Mouse (Mus musculus): ENCODE measurements at regions not wholly inside any gene's neighbourhood (a gene's known extent, or its start where the extent isn't known, plus 50 kb on each side); places are given as distances from the start of the nearest gene placed in this dataset.

- ATAC-seq (ENCODE audit: insufficient read depth): no peak
- Histone ChIP-seq H3K27ac (replicated peaks) (no peak overlapping the region), H3K36me3 (replicated peaks) (no peaks in the 10 kb centered on the region), H3K27me3 (no peaks in the 10 kb centered on the region), H3K4me1 (replicated peaks) (no peaks in the 10 kb centered on the region), H3K9ac (no peak overlapping the region), H3K4me2 (no peak overlapping the region), H3K9me3 (replicated peaks) (no peaks in the 10 kb centered on the region), H3K4me3 (replicated peaks) (no peak overlapping the region)
- 58% methylated on average over 21 of the region's 21 CpGs for WGBS (ENCODE audit: insufficient replicate concordance)
Observed at GRCm38 (mm10) chr1:42415817-42416538, 279.6 kb upstream of the Pou3f3 start.

- H3K4me1 ChIP-seq (replicated peaks): no peaks in the 10 kb centered on the region
- H3K36me3 ChIP-seq (replicated peaks): no peaks in the 10 kb centered on the region
- no peak overlapping the region for H3K4me2 ChIP-seq
- H3K9ac ChIP-seq: no peak overlapping the region
- no peaks in the 10 kb centered on the region for H3K9me3 ChIP-seq (replicated peaks)
- H3K27me3 ChIP-seq: no peaks in the 10 kb centered on the region
- ATAC-seq (ENCODE audit: insufficient read depth): no peak
- 51% methylated on average over 8 of the region's 8 CpGs for WGBS (ENCODE audit: insufficient replicate concordance)
- no peak overlapping the region for H3K4me3 ChIP-seq (replicated peaks)
- no peak overlapping the region for H3K27ac ChIP-seq (replicated peaks)
Observed at GRCm38 (mm10) chr1:42416539-42417218, 278.9 kb upstream of the Pou3f3 start.

GRCm38 (mm10) chr1:42417815-42418214 lies 277.8 kb upstream of the Pou3f3 start:
- 18% methylated on average over 4 of the region's 4 CpGs for WGBS (ENCODE audit: insufficient replicate concordance)
- no peak overlapping the region for H3K9ac ChIP-seq
- ATAC-seq (ENCODE audit: insufficient read depth): no peak

GRCm38 (mm10) chr1:42418233-42418632 lies 277.3 kb upstream of the Pou3f3 start:
- Histone ChIP-seq H3K27ac (replicated peaks) (no peak overlapping the region), H3K4me1 (replicated peaks) (no peaks in the 10 kb centered on the region), H3K9ac (no peak overlapping the region), H3K27me3 (no peaks in the 10 kb centered on the region), H3K36me3 (replicated peaks) (no peaks in the 10 kb centered on the region), H3K9me3 (replicated peaks) (no peaks in the 10 kb centered on the region), H3K4me3 (replicated peaks) (no peak overlapping the region), H3K4me2 (no peak overlapping the region)
- WGBS (ENCODE audit: insufficient replicate concordance): 18% methylated on average over 1 of the region's 1 CpGs
- no peak for ATAC-seq (ENCODE audit: insufficient read depth)

More at GRCm38 (mm10) chr1:42417815-42418214, 277.8 kb upstream of the Pou3f3 start:
- H3K36me3 ChIP-seq (replicated peaks): no peaks in the 10 kb centered on the region
- H3K4me2 ChIP-seq: no peak overlapping the region
- no peak overlapping the region for H3K4me3 ChIP-seq (replicated peaks)
- no peaks in the 10 kb centered on the region for H3K9me3 ChIP-seq (replicated peaks)
- no peaks in the 10 kb centered on the region for H3K27me3 ChIP-seq
- no peak overlapping the region for H3K27ac ChIP-seq (replicated peaks)
- H3K4me1 ChIP-seq (replicated peaks): no peaks in the 10 kb centered on the region

GRCm38 (mm10) chr1:42436366-42436998 lies 259.1 kb upstream of the Pou3f3 start:
- Histone ChIP-seq H3K4me3 (replicated peaks) (no peak overlapping the region), H3K4me2 (no peak overlapping the region), H3K27me3 (no peaks in the 10 kb centered on the region), H3K27ac (replicated peaks) (no peak overlapping the region), H3K36me3 (replicated peaks) (no peaks in the 10 kb centered on the region), H3K9ac (no peak overlapping the region), H3K4me1 (replicated peaks) (no peaks in the 10 kb centered on the region), H3K9me3 (replicated peaks) (no peaks in the 10 kb centered on the region)
- ATAC-seq (ENCODE audit: insufficient read depth): no peak
- WGBS (ENCODE audit: insufficient replicate concordance): 56% methylated on average over 8 of the region's 8 CpGs

GRCm38 (mm10) chr1:42468365-42468764 lies 227.2 kb upstream of the Pou3f3 start:
- no peak for ATAC-seq (ENCODE audit: insufficient read depth)
- WGBS (ENCODE audit: insufficient replicate concordance): 58% methylated on average over 3 of the region's 3 CpGs
- Histone ChIP-seq H3K27me3 (no peaks in the 10 kb centered on the region), H3K9ac (no peak overlapping the region), H3K4me1 (replicated peaks) (no peaks in the 10 kb centered on the region), H3K27ac (replicated peaks) (no peak overlapping the region), H3K36me3 (replicated peaks) (no peaks in the 10 kb centered on the region), H3K4me2 (no peak overlapping the region), H3K9me3 (replicated peaks) (no peaks in the 10 kb centered on the region), H3K4me3 (replicated peaks) (no peak overlapping the region)

GRCm38 (mm10) chr1:42471846-42472494 lies 223.6 kb upstream of the Pou3f3 start:
- Histone ChIP-seq H3K9ac (no peak overlapping the region), H3K4me3 (replicated peaks) (no peak overlapping the region), H3K36me3 (replicated peaks) (no peaks in the 10 kb centered on the region), H3K27ac (replicated peaks) (no peak overlapping the region), H3K27me3 (no peaks in the 10 kb centered on the region), H3K9me3 (replicated peaks) (no peaks in the 10 kb centered on the region), H3K4me2 (no peak overlapping the region), H3K4me1 (replicated peaks) (no peaks in the 10 kb centered on the region)
- no peak for ATAC-seq (ENCODE audit: insufficient read depth)
- 65% methylated on average over 10 of the region's 10 CpGs for WGBS (ENCODE audit: insufficient replicate concordance)

GRCm38 (mm10) chr1:42472495-42473230 lies 222.9 kb upstream of the Pou3f3 start:
- Histone ChIP-seq H3K9me3 (replicated peaks) (no peaks in the 10 kb centered on the region), H3K4me3 (replicated peaks) (no peak overlapping the region), H3K36me3 (replicated peaks) (no peaks in the 10 kb centered on the region), H3K27ac (replicated peaks) (no peak overlapping the region), H3K9ac (no peak overlapping the region), H3K27me3 (no peaks in the 10 kb centered on the region), H3K4me1 (replicated peaks) (no peaks in the 10 kb centered on the region), H3K4me2 (no peak overlapping the region)
- WGBS (ENCODE audit: insufficient replicate concordance): 62% methylated on average over 13 of the region's 13 CpGs
- no peak for ATAC-seq (ENCODE audit: insufficient read depth)

- 59% methylated on average over 8 of the region's 8 CpGs for WGBS (ENCODE audit: insufficient replicate concordance)
Observed at GRCm38 (mm10) chr1:42474197-42474596, 221.4 kb upstream of the Pou3f3 start.

GRCm38 (mm10) chr1:42474831-42475230 lies 220.7 kb upstream of the Pou3f3 start:
- 49% methylated on average over 1 of the region's 1 CpGs for WGBS (ENCODE audit: insufficient replicate concordance)
- H3K27ac ChIP-seq (replicated peaks): no peak overlapping the region
- no peak overlapping the region for H3K9ac ChIP-seq
- ATAC-seq (ENCODE audit: insufficient read depth): no peak
- no peak overlapping the region for H3K4me2 ChIP-seq
- H3K36me3 ChIP-seq (replicated peaks): no peaks in the 10 kb centered on the region
- no peaks in the 10 kb centered on the region for H3K9me3 ChIP-seq (replicated peaks)
- no peaks in the 10 kb centered on the region for H3K27me3 ChIP-seq
- H3K4me3 ChIP-seq (replicated peaks): no peak overlapping the region
- H3K4me1 ChIP-seq (replicated peaks): no peaks in the 10 kb centered on the region

More at GRCm38 (mm10) chr1:42474197-42474596, 221.4 kb upstream of the Pou3f3 start:
- Histone ChIP-seq H3K27me3 (no peaks in the 10 kb centered on the region), H3K4me1 (replicated peaks) (no peaks in the 10 kb centered on the region), H3K4me2 (no peak overlapping the region), H3K9ac (no peak overlapping the region), H3K9me3 (replicated peaks) (no peaks in the 10 kb centered on the region), H3K36me3 (replicated peaks) (no peaks in the 10 kb centered on the region), H3K27ac (replicated peaks) (no peak overlapping the region), H3K4me3 (replicated peaks) (no peak overlapping the region)
- ATAC-seq (ENCODE audit: insufficient read depth): no peak
